Mouse (Mus musculus): Measurements from ENCODE around the gene Tapt1. TPM values are rescaled to one million over a fixed set of nuclear protein-coding genes. Genes with fewer than 3 reads are reported as not detected.

Gene Tapt1
- 38.0 and 38.6 TPM in 2 replicates for polyA plus RNA-seq (2012; rRNA removed)

GRCm38 (mm10) chr5:44226521-44227461 lies at the start of gene Tapt1:
Tapt1 (minus strand) TSS chr5:44226626.

Other genes with a start within 250 kb of the Tapt1 start
- 8.7 and 12.4 TPM in 2 replicates for gene Fgfbp1, start 244.8 kb downstream of the Tapt1 start, polyA plus RNA-seq (2012; rRNA removed)
- gene Prom1, start 124.6 kb downstream of the Tapt1 start, polyA plus RNA-seq (2012; rRNA removed): 5.8 and 7.3 TPM in 2 replicates